Mouse (Mus musculus) kidney, postnatal 0 days (tissue): ENCODE measurements around the gene Usp46. TPM values are rescaled to one million over a fixed set of nuclear protein-coding genes. Genes with fewer than 3 reads are reported as not detected.
"Not testable (repeated sequence)": the region's sequence is repeated elsewhere in the genome, so short reads cannot be mapped to it uniquely, and the experiment has no call there.

Experiments
- ATAC-seq: fragments of 200-750 bp; cut with Nextera tagmentation; replicated peaks from 2 replicates; pipeline ENCODE4 v1.8.0; 2017; ENCODE audit warnings: low read depth, moderate number of reproducible peaks, moderate TSS enrichment, moderate library complexity; ENCODE audit not compliant: low FRiP score
- DNase-seq: peaks from one replicate; pipeline ENCODE4 v3.0.0-alpha.2; 2016; ENCODE audit warnings: low spot score
- H3K27ac ChIP-seq: fragments of 300-500 bp; sonication (generic); 2 replicates; pipeline ENCODE4 v1.5.1; 2014; ENCODE audit warnings: mild to moderate bottlenecking
- H3K27me3 ChIP-seq: fragments of 300-500 bp; sonication (generic); 2 replicates; pipeline ENCODE4 v1.6.1; 2014; ENCODE audit warnings: low read length, mixed read lengths; ENCODE audit not compliant: insufficient read depth
- H3K36me3 ChIP-seq: fragments of 300-500 bp; sonication (generic); 2 replicates; pipeline ENCODE4 v1.6.1; 2014; ENCODE audit warnings: low read length, mixed read lengths; ENCODE audit not compliant: insufficient read depth
- H3K4me1 ChIP-seq: fragments of 300-500 bp; sonication (generic); replicated peaks from 2 replicates; pipeline ENCODE4 v1.6.1; 2014; ENCODE audit warnings: antibody characterized with exemption, low read length, mixed read lengths; ENCODE audit not compliant: insufficient read depth
- H3K4me2 ChIP-seq: fragments of 300-500 bp; sonication (generic); 2 replicates; pipeline ENCODE4 v1.6.1; 2014; ENCODE audit warnings: mild to moderate bottlenecking, low read length, moderate library complexity, mixed read lengths
- H3K4me3 ChIP-seq: fragments of 300-500 bp; sonication (generic); replicated peaks from 2 replicates; pipeline ENCODE4 v1.5.1; 2014; ENCODE audit warnings: low read depth, low read length
- H3K9ac ChIP-seq: fragments of 300-500 bp; sonication (generic); 2 replicates; pipeline ENCODE4 v1.6.1; 2014; ENCODE audit warnings: low read depth, low read length
- H3K9me3 ChIP-seq: fragments of 300-500 bp; sonication (generic); replicated peaks from 2 replicates; pipeline ENCODE4 v1.6.1; 2016; ENCODE audit warnings: low read length, inconsistent platforms, mixed read lengths
- CTCF ChIP-seq: IDR thresholded peaks from 2 replicates; pipeline ENCODE4 v1.5.1; 2016; ENCODE audit warnings: antibody characterized with exemption, low read depth, mild to moderate bottlenecking, moderate library complexity
- WGBS: fragments of 180-500 bp; shearing (Covaris S2); extraction: QIAGEN DNeasy Blood & Tissue Kit; methylation state at CpG from one replicate; pipeline ENCODE4 v1.1.7; 2014; 5-methylcytosine and 5-hydroxymethylcytosine counted together
- polyA plus RNA-seq: library from polyadenylated mRNA; unstranded; fragments of >200 nt; fragmentation: Nextera tagmentation; extraction: Ambion mirVana; gene quantifications from 2 replicates; pipeline ENCODE4 v1.2.1, GENCODE M21; 2015

Usp46 gene
- polyA plus RNA-seq, 1 experiment from 2014 or later, result 21.3 TPM

- H3K4me2 ChIP-seq, result peak overlapping the region; percentile 2; the same call in 1 of the 2 replicates
- peak; percentile 84 for DNase-seq
- no peaks in the 10 kb centered on the region for H3K9me3 ChIP-seq
- H3K4me1 ChIP-seq, result no peaks in the 10 kb centered on the region
- TF ChIP-seq CTCF, result 0 out of 2 replicates have a peak, but pooled peaks have one; percentile 16
- ATAC-seq, result no peak
- H3K27ac ChIP-seq, result no peak overlapping the region
- H3K9ac ChIP-seq, result no peak overlapping the region
- no peaks in the 10 kb centered on the region for H3K36me3 ChIP-seq
- H3K4me3 ChIP-seq, result no peak overlapping the region
- no peaks in the 10 kb centered on the region for H3K27me3 ChIP-seq
- WGBS, result 22% methylated on average over 11 of the region's 11 CpGs
Measured at GRCm38 (mm10) chr5:73977426-73977825, 90.8 kb downstream of the Usp46 start.

GRCm38 (mm10) chr5:73971701-73972100 is 96.5 kb downstream of the Usp46 start:
- WGBS, result 80% methylated on average over 5 of the region's 5 CpGs
- no peak for TF ChIP-seq CTCF
- 0 out of 2 replicates have a peak, but pooled peaks cover 5% of the 10 kb centered on the region for H3K4me1 ChIP-seq
- no peak for DNase-seq
- no peaks in the 10 kb centered on the region for H3K9me3 ChIP-seq
- ATAC-seq, result no peak
- H3K4me2 ChIP-seq, result no peak overlapping the region
- no peak overlapping the region for H3K27ac ChIP-seq
- no peak overlapping the region for H3K4me3 ChIP-seq
- no peaks in the 10 kb centered on the region for H3K27me3 ChIP-seq
- no peaks in the 10 kb centered on the region for H3K36me3 ChIP-seq
- no peak overlapping the region for H3K9ac ChIP-seq

GRCm38 (mm10) chr5:73970024-73970628 is 98.1 kb downstream of the Usp46 start:
- TF ChIP-seq CTCF, result no peak
- H3K36me3 ChIP-seq, result no peaks in the 10 kb centered on the region
- peak overlapping the region; percentile 15; the same call in 1 of the 2 replicates for H3K4me2 ChIP-seq
- DNase-seq (peak; percentile 89), ATAC-seq (no peak)
- 0 out of 2 replicates have a peak overlapping the region, but pooled peaks have one; percentile 34 for H3K27ac ChIP-seq
- 29% methylated on average over 7 of the region's 7 CpGs for WGBS
- no peak overlapping the region for H3K9ac ChIP-seq
- no peaks in the 10 kb centered on the region for H3K9me3 ChIP-seq
- H3K27me3 ChIP-seq, result no peaks in the 10 kb centered on the region
- no peak overlapping the region for H3K4me3 ChIP-seq
- 0 out of 2 replicates have a peak, but pooled peaks cover 5% of the 10 kb centered on the region for H3K4me1 ChIP-seq

- Histone ChIP-seq H3K4me3 (no peak overlapping the region), H3K27me3 (no peaks in the 10 kb centered on the region), H3K4me1 (0 out of 2 replicates have a peak, but pooled peaks cover 5% of the 10 kb centered on the region), H3K36me3 (no peaks in the 10 kb centered on the region), H3K4me2 (no peak overlapping the region), H3K9me3 (no peaks in the 10 kb centered on the region), H3K27ac (no peak overlapping the region), H3K9ac (no peak overlapping the region)
- WGBS, result 84% methylated on average over 8 of the region's 8 CpGs
- DNase-seq (no peak), ATAC-seq (no peak)
- TF ChIP-seq CTCF, result no peak
Measured at GRCm38 (mm10) chr5:73969338-73969737, 98.9 kb downstream of the Usp46 start.

GRCm38 (mm10) chr5:73959779-73960178 is 108.5 kb downstream of the Usp46 start:
- 37% methylated on average over 7 of the region's 7 CpGs for WGBS

GRCm38 (mm10) chr5:73958614-73959013 is 109.6 kb downstream of the Usp46 start:
- H3K36me3 ChIP-seq, H3K4me2 ChIP-seq, H3K27ac ChIP-seq, ATAC-seq, H3K9me3 ChIP-seq, H3K27me3 ChIP-seq, H3K4me1 ChIP-seq, H3K4me3 ChIP-seq, DNase-seq, H3K9ac ChIP-seq: not testable (repeated sequence)
- 96% methylated on average over 5 of the region's 5 CpGs for WGBS

More at GRCm38 (mm10) chr5:73959779-73960178, 108.5 kb downstream of the Usp46 start:
- no peak for ATAC-seq
- no peak overlapping the region for H3K4me3 ChIP-seq
- no peak overlapping the region for H3K4me2 ChIP-seq
- H3K36me3 ChIP-seq, result no peaks in the 10 kb centered on the region
- H3K4me1 ChIP-seq, result no peaks in the 10 kb centered on the region
- no peaks in the 10 kb centered on the region for H3K27me3 ChIP-seq
- H3K27ac ChIP-seq, result no peak overlapping the region
- TF ChIP-seq CTCF, result no peak
- no peak overlapping the region for H3K9ac ChIP-seq
- DNase-seq, result no peak
- H3K9me3 ChIP-seq, result no peaks in the 10 kb centered on the region
